Mouse (Mus musculus): ENCODE data around the gene Elof1. TPM values are rescaled to one million over a fixed set of nuclear protein-coding genes. Genes with fewer than 3 reads are reported as not detected.

The Elof1 gene
- polyA plus RNA-seq, 1 experiment from 2014 or later, result 187 TPM

DNA sequence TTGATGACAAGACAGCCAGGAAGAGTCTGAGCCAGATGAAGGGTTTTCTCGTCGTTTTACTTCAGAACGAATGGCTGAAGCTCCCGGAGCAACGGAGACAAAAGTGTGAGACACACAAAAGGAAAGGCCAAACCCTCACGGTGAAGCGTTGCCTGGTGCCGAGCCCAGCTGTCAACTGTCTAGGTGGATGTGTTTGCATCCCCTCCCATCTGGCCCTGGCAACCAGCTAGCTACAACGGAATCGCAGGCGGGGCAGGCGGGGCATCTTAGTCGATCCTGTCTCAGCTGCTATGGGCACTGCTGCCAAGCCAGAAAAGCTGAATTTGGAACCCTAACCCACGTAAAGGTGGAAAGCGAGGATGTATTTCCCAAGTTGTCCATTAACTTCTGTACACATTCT, 886 bp downstream of the Elof1 start:
- Histone ChIP-seq H3K9me3 (no peaks in the 10 kb centered on the region), H3K27ac (replicated peaks) (no peak overlapping the region), H3K27me3 (peaks cover 7% of the 10 kb centered on the region; the same call in 1 of the 2 replicates), H3K4me3 (peak overlapping the region; percentile 94), H3K4me2 (replicated peaks) (peak overlapping the region; percentile 93), H3K36me3 (peaks cover 30% of the 10 kb centered on the region), H3K4me1 (peaks cover 19% of the 10 kb centered on the region), H3K9ac (replicated peaks) (peak overlapping the region; percentile 89)
- 21% methylated on average over 15 of the region's 15 CpGs for WGBS
- no peak for ATAC-seq (ENCODE audit: low FRiP score, low read depth)

GRCm38 (mm10) chr9:22115635-22116034, 1.3 kb downstream of the Elof1 start:
- Histone ChIP-seq H3K4me2 (replicated peaks) (peak overlapping the region; percentile 93), H3K36me3 (peaks cover 33% of the 10 kb centered on the region), H3K27me3 (peaks cover 5% of the 10 kb centered on the region; the same call in 1 of the 2 replicates), H3K27ac (replicated peaks) (no peak overlapping the region), H3K4me3 (peak overlapping the region; percentile 94), H3K9ac (replicated peaks) (no peak overlapping the region; the same call in 1 of the 2 replicates), H3K4me1 (peaks cover 19% of the 10 kb centered on the region), H3K9me3 (no peaks in the 10 kb centered on the region)
- 91% methylated on average over 4 of the region's 4 CpGs for WGBS
- ATAC-seq (ENCODE audit: low FRiP score, low read depth), result no peak

GRCm38 (mm10) chr9:22108194-22108593, 8.8 kb downstream of the Elof1 start:
- Histone ChIP-seq H3K27ac (replicated peaks) (no peak overlapping the region), H3K4me3 (no peak overlapping the region), H3K4me1 (no peaks in the 10 kb centered on the region), H3K9me3 (no peaks in the 10 kb centered on the region), H3K36me3 (peaks cover 32% of the 10 kb centered on the region), H3K4me2 (replicated peaks) (no peak overlapping the region), H3K27me3 (0 out of 2 replicates have a peak, but pooled peaks cover 5% of the 10 kb centered on the region), H3K9ac (replicated peaks) (no peak overlapping the region)
- no peak for ATAC-seq (ENCODE audit: low FRiP score, low read depth)
- WGBS, result 95% methylated on average over 8 of the region's 9 CpGs

DNA sequence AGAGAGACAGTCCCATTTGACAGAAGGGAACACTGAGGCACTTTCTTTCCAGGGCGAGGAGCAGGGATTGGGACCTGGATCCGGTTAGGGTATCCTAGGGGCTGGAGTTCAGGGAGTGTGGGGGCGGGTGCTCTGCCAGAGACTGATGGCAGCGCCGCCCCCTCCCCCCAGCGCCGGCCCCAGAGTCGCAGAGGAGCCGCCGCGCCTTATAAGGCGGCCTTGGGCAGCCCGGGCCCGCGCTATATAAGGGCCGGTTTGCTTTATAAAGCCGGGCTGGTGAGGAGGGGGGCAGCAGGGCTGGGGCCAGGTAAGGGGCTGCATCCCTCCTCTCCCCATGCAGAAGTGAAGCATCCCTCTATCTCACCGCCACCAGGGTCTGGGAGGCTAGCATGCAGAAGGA, 17.1 kb downstream of the Elof1 start:
- no peak overlapping the region for H3K9ac ChIP-seq (replicated peaks)
- H3K36me3 ChIP-seq, result no peaks in the 10 kb centered on the region
- H3K27me3 ChIP-seq, result peaks cover 57% of the 10 kb centered on the region
- H3K4me3 ChIP-seq, result no peak overlapping the region
- H3K4me2 ChIP-seq (replicated peaks), result no peak overlapping the region
- no peaks in the 10 kb centered on the region for H3K9me3 ChIP-seq
- H3K27ac ChIP-seq (replicated peaks), result no peak overlapping the region
- ATAC-seq (ENCODE audit: low FRiP score, low read depth), result no peak
- H3K4me1 ChIP-seq, result no peaks in the 10 kb centered on the region
- 10% methylated on average over 18 of the region's 18 CpGs for WGBS

GRCm38 (mm10) chr9:22098993-22099696, 17.8 kb downstream of the Elof1 start, which contains the start of gene Cnn1:
TSS of gene Cnn1 (plus strand) at chr9:22099216.
- no peak within 1 kb of the TSS for H3K4me3 ChIP-seq
- no peaks in the 10 kb centered on the region for H3K36me3 ChIP-seq
- no peaks in the 10 kb centered on the region for H3K9me3 ChIP-seq
- no peak for ATAC-seq (ENCODE audit: low FRiP score, low read depth)
- no peak within 1 kb of the TSS for H3K9ac ChIP-seq (replicated peaks)
- 14% methylated on average over 14 of the region's 14 CpGs for WGBS
- no peak within 1 kb of the TSS for H3K27ac ChIP-seq (replicated peaks)
- H3K4me2 ChIP-seq (replicated peaks), result no peak within 1 kb of the TSS
- peaks cover 57% of the 10 kb centered on the region for H3K27me3 ChIP-seq
- no peaks in the 10 kb centered on the region for H3K4me1 ChIP-seq

DNA sequence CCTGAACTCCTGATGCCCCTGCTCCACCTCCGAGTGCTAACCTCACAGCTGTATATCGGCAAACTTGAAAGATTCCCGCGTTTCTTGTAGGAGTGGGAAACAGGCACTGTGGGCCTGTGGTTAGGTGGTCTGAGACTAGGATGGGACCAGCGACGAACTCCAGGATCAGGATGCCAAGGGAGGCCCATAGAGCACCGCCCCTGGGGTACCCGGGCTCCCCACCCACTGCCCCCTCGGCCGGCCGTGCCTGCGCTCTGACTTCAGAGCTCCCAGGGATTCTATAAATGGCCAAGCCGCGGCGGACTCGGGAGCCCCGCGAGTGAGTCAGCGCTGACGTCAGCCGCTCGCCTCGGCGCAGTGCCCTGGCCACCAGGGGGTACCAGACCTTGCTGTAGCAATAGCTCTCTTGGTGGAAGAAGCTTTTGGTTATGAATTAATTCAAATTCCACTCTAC, 21.1 kb downstream of the Elof1 start:
- ATAC-seq (ENCODE audit: low FRiP score, low read depth), result peak; percentile 60
- peak overlapping the region; percentile 41 for H3K4me3 ChIP-seq
- no peaks in the 10 kb centered on the region for H3K9me3 ChIP-seq
- H3K4me1 ChIP-seq, result no peaks in the 10 kb centered on the region
- peak overlapping the region; percentile 72 for H3K4me2 ChIP-seq (replicated peaks)
- H3K27ac ChIP-seq (replicated peaks), result no peak overlapping the region
- WGBS, result 4% methylated on average over 24 of the region's 24 CpGs
- H3K27me3 ChIP-seq, result peaks cover 49% of the 10 kb centered on the region
- no peaks in the 10 kb centered on the region for H3K36me3 ChIP-seq
- H3K9ac ChIP-seq (replicated peaks), result peak overlapping the region; percentile 51

DNA sequence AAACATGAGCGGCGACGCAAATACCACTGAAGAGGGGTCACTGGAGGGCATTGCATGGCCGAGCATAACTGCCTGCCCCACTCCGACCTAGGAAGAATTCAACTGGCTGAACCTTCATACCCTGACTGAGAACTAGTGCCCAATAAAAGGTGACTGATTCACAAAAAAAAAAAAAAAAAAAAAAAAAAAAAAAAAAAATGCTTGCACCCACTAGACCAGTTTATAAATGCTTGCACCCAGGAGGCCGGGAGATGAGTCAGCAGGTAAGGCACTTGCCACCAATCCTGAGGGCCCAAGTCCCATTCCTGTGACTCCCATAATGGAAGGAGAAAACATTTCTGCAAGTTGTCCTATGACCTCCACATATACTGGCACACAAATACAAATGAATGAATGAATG, 24.2 kb downstream of the Elof1 start:
- Histone ChIP-seq H3K4me3 (no peak overlapping the region), H3K27me3 (peaks cover 18% of the 10 kb centered on the region), H3K9me3 (no peaks in the 10 kb centered on the region), H3K4me1 (no peaks in the 10 kb centered on the region), H3K36me3 (no peaks in the 10 kb centered on the region), H3K27ac (replicated peaks) (no peak overlapping the region), H3K9ac (replicated peaks) (no peak overlapping the region), H3K4me2 (replicated peaks) (no peak overlapping the region)
- 94% methylated on average over 6 of the region's 6 CpGs for WGBS
- no peak for ATAC-seq (ENCODE audit: low FRiP score, low read depth)

DNA sequence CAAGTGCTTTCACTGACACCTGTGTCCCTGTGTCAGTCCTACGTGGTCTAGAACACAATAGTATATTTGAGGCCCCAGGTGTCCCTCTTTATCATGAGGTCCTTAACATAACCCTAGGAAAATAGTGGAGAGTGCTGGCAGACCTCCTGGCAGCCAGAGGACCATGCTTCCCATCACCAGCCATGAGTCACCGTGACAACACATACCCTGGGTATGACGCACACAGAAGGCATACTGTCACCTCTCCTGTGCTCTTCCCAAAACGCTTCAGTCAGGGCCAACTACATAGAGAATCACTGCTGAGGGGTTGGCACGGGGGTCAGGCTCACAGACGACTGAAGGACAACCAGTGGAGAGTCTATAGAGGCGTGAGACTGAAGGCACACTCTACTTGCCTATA, 27.0 kb downstream of the Elof1 start:
- Histone ChIP-seq H3K9ac (replicated peaks) (no peak overlapping the region), H3K27me3 (peaks cover 7% of the 10 kb centered on the region), H3K36me3 (no peaks in the 10 kb centered on the region), H3K9me3 (no peaks in the 10 kb centered on the region), H3K4me2 (replicated peaks) (no peak overlapping the region), H3K4me3 (no peak overlapping the region), H3K27ac (replicated peaks) (no peak overlapping the region), H3K4me1 (peaks cover 7% of the 10 kb centered on the region)
- WGBS, result 88% methylated on average over 7 of the region's 7 CpGs
- ATAC-seq (ENCODE audit: low FRiP score, low read depth), result no peak

DNA sequence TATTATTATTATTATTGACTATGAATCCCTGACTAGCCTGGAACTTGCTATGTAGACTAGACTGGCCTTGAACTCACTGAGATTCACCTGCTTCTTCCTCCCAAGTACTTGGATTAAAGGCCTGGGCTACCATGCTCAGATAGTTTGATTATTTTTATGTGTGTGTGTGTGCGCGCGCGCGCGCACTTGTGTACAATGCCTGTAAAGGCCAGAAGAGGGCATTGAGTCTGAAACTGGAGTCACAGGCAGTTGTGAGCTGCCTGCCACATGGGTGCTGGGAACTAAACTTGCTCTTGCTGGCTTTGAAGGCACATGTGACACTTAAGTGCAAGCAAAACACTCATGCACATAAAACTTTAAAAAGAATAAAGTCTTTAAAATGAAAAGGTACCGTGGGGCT, 27.7 kb downstream of the Elof1 start:
- no peak overlapping the region for H3K4me3 ChIP-seq
- whole genome bisulfite sequencing, result 98% methylated on average over 7 of the region's 7 CpGs

GRCm38 (mm10) chr9:22087034-22087618, 29.8 kb downstream of the Elof1 start:
- ATAC-seq (ENCODE audit: low FRiP score, low read depth), result no peak
- H3K27me3 ChIP-seq, result no peaks in the 10 kb centered on the region
- 81% methylated on average over 2 of the region's 2 CpGs for WGBS
- H3K9me3 ChIP-seq, result no peaks in the 10 kb centered on the region
- H3K4me2 ChIP-seq (replicated peaks), result no peak overlapping the region
- peaks cover 15% of the 10 kb centered on the region for H3K4me1 ChIP-seq
- no peak overlapping the region for H3K4me3 ChIP-seq
- no peak overlapping the region for H3K27ac ChIP-seq (replicated peaks)
- no peak overlapping the region for H3K9ac ChIP-seq (replicated peaks)
- no peaks in the 10 kb centered on the region for H3K36me3 ChIP-seq

More for the DNA sequence above, 27.7 kb downstream of the Elof1 start:
- no peak overlapping the region for H3K27ac ChIP-seq (replicated peaks)
- no peaks in the 10 kb centered on the region for H3K36me3 ChIP-seq
- no peaks in the 10 kb centered on the region for H3K9me3 ChIP-seq
- no peak for ATAC-seq (ENCODE audit: low FRiP score, low read depth)
- H3K4me2 ChIP-seq (replicated peaks), result no peak overlapping the region
- peaks cover 7% of the 10 kb centered on the region for H3K27me3 ChIP-seq
- H3K9ac ChIP-seq (replicated peaks), result no peak overlapping the region
- H3K4me1 ChIP-seq, result peaks cover 12% of the 10 kb centered on the region

GRCm38 (mm10) chr9:22086012-22086411, 31.0 kb downstream of the Elof1 start:
- Histone ChIP-seq H3K9me3 (no peaks in the 10 kb centered on the region), H3K27me3 (no peaks in the 10 kb centered on the region), H3K36me3 (no peaks in the 10 kb centered on the region), H3K27ac (replicated peaks) (no peak overlapping the region), H3K9ac (replicated peaks) (peak overlapping the region; percentile 70), H3K4me3 (peak overlapping the region; percentile 73), H3K4me2 (replicated peaks) (peak overlapping the region; percentile 81), H3K4me1 (peaks cover 15% of the 10 kb centered on the region)
- WGBS, result 78% methylated on average over 6 of the region's 6 CpGs
- ATAC-seq (ENCODE audit: low FRiP score, low read depth), result no peak

DNA sequence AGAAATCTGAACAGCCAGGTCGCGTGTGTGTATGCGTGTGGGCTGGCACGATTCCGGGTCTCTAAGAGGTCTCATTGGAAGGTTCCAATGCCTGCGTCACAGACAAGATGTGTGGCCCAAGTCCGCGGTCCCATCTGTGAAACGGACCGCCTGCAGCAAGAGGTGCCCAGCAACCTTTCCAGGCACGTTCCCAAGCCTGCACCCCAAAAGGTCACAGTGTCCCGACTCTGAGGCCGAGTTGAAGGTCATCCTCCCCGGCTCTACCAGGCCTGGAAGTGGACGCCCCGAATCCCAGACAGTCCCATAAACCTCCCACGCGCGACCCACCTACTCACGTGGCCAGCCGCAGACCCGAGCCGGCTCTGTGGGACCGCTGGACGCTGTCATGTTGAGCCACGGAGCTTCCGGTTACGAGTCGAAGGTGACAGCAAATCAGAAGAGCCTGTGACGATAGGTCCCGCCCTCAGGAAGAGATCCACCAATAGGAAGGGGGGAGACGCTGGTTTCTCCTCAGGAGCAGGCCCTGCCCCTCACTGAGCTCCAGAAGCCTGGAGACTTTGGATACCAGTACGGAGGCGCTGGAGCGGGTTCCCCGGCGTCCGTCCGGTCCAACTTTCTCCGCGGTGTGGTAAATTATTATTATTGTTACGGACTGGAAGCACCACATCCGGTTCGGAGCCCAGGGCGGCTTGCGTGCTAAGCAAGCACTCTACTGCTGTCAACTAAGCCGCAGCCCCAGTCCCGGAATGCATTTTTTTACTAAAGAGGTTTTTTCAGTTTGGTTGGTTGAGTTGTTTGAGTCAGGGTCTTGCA, 31.7 kb downstream of the Elof1 start, which contains the start of gene Ecsit:
Gene Ecsit (minus strand): TSS at position 417 of the 813 bp plus-strand sequence.
- Histone ChIP-seq H3K9me3 (no peaks in the 10 kb centered on the region), H3K9ac (replicated peaks) (peak within 1 kb of the TSS; percentile 70), H3K27me3 (no peaks in the 10 kb centered on the region), H3K4me2 (replicated peaks) (peak within 1 kb of the TSS; percentile 81), H3K27ac (replicated peaks) (peak within 1 kb of the TSS; percentile 65), H3K4me3 (peak within 1 kb of the TSS; percentile 73), H3K36me3 (0 out of 2 replicates have a peak, but pooled peaks cover 1% of the 10 kb centered on the region), H3K4me1 (peaks cover 15% of the 10 kb centered on the region)
- under 1% methylated on average over 48 of the region's 48 CpGs for WGBS
- peak; percentile 99 for ATAC-seq (ENCODE audit: low FRiP score, low read depth)

Data from midbrain, embryonic 12.5 days (tissue).